Mouse (Mus musculus) kidney, postnatal 4 days (tissue): ENCODE measurements around the gene Adamts14.

Experiments
- DNase-seq, 2 experiments: peaks; one replicate each; pipeline ENCODE4 v3.0.0; 2021; ENCODE audit warnings: mixed read lengths in 2 of 2

Adamts14 gene

GRCm38 (mm10) chr10:61273081-61273843, at the start of gene Adamts14:
Adamts14 (minus strand) TSS chr10:61273438.
- DNase-seq: peak; percentile 68 to 75

GRCm38 (mm10) chr10:61318527-61318926, 45.3 kb upstream of the Adamts14 start:
- no peak for DNase-seq

- DNase-seq: no peak
These were observed 42.2 kb upstream of the Adamts14 start for GRCm38 (mm10) chr10:61315324-61315880.

- DNase-seq: no peak
These were observed 40.5 kb upstream of the Adamts14 start for GRCm38 (mm10) chr10:61313750-61314149.

- DNase-seq: peak; percentile 39 to 69
These were observed 39.5 kb upstream of the Adamts14 start for GRCm38 (mm10) chr10:61312754-61313153.

GRCm38 (mm10) chr10:61312159-61312558, 38.9 kb upstream of the Adamts14 start:
- DNase-seq: peak in 1 of 2 experiments; percentile 29

GRCm38 (mm10) chr10:61308706-61309320, 35.6 kb upstream of the Adamts14 start:
- no peak for DNase-seq

GRCm38 (mm10) chr10:61305928-61306590, 32.8 kb upstream of the Adamts14 start:
- DNase-seq: no peak

GRCm38 (mm10) chr10:61304046-61304445, 30.8 kb upstream of the Adamts14 start:
- no peak for DNase-seq

- peak; percentile 55 to 63 for DNase-seq
These were observed 27.8 kb upstream of the Adamts14 start for GRCm38 (mm10) chr10:61300996-61301395.

GRCm38 (mm10) chr10:61297477-61297876, 24.2 kb upstream of the Adamts14 start, which contains the start of gene Prf1:
Prf1 (plus strand) TSS chr10:61297833.
- DNase-seq: no peak

GRCm38 (mm10) chr10:61296713-61297445, 23.6 kb upstream of the Adamts14 start:
- DNase-seq: no peak

- no peak for DNase-seq
These were observed 21.0 kb upstream of the Adamts14 start for GRCm38 (mm10) chr10:61294242-61294641.

GRCm38 (mm10) chr10:61290479-61290878, 17.2 kb upstream of the Adamts14 start:
- no peak for DNase-seq

GRCm38 (mm10) chr10:61290016-61290415, 16.8 kb upstream of the Adamts14 start:
- DNase-seq: no peak

- DNase-seq: peak; percentile 37 to 62
These were observed 13.0 kb upstream of the Adamts14 start for GRCm38 (mm10) chr10:61286246-61286645.

GRCm38 (mm10) chr10:61285271-61285670, 12.0 kb upstream of the Adamts14 start:
- peak; percentile 56 to 70 for DNase-seq

GRCm38 (mm10) chr10:61284309-61284708, 11.1 kb upstream of the Adamts14 start:
- no peak for DNase-seq

GRCm38 (mm10) chr10:61281115-61281514, 7.9 kb upstream of the Adamts14 start:
- DNase-seq: no peak

- DNase-seq: peak; percentile 65 to 77
These were observed 4.9 kb upstream of the Adamts14 start for GRCm38 (mm10) chr10:61277918-61278674.

GRCm38 (mm10) chr10:61277051-61277450, 3.8 kb upstream of the Adamts14 start:
- no peak for DNase-seq

- DNase-seq: peak; percentile 55 to 67
These were observed 2.5 kb upstream of the Adamts14 start for GRCm38 (mm10) chr10:61275669-61276110.
